Mouse (Mus musculus) cerebellum, postnatal 14 days (tissue): Measurements from ENCODE around the gene Fam166b.

ENCODE experiments used
- DNase-seq, 2 experiments: peaks; one replicate each; pipeline ENCODE4 v3.0.0; 2021; ENCODE audit warnings: mixed read lengths in 2 of 2

Fam166b gene

GRCm38 (mm10) chr4:43428946-43429345 lies at the start of gene Fam166b:
TSS of gene Fam166b (minus strand) at chr4:43429134.
- peak; percentile 20 to 38 for DNase-seq

- DNase-seq: no peak
Observed at GRCm38 (mm10) chr4:43478534-43478858, 49.6 kb upstream of the Fam166b start.

GRCm38 (mm10) chr4:43477857-43478533 lies 49.1 kb upstream of the Fam166b start:
- DNase-seq: peak; percentile 89 to 90

GRCm38 (mm10) chr4:43476604-43477003 lies 47.7 kb upstream of the Fam166b start:
- DNase-seq: no peak

GRCm38 (mm10) chr4:43473636-43474035 lies 44.7 kb upstream of the Fam166b start:
- DNase-seq: no peak

- no peak for DNase-seq
Observed at GRCm38 (mm10) chr4:43470301-43470700, 41.4 kb upstream of the Fam166b start.

GRCm38 (mm10) chr4:43466872-43467271 lies 37.9 kb upstream of the Fam166b start:
- DNase-seq: no peak

- DNase-seq: no peak
Observed at GRCm38 (mm10) chr4:43465935-43466334, 37.0 kb upstream of the Fam166b start.

- DNase-seq: no peak
Observed at GRCm38 (mm10) chr4:43463102-43463501, 34.2 kb upstream of the Fam166b start.

GRCm38 (mm10) chr4:43457124-43457523 lies 28.2 kb upstream of the Fam166b start:
- DNase-seq: no peak

- no peak for DNase-seq
Observed at GRCm38 (mm10) chr4:43456470-43456869, 27.5 kb upstream of the Fam166b start.

- peak in 1 of 2 experiments; percentile 31 for DNase-seq
Observed at GRCm38 (mm10) chr4:43454041-43454836, 25.3 kb upstream of the Fam166b start, which contains the start of gene Cd72. TSS of gene Cd72 (minus strand) at chr4:43454628.

- no peak for DNase-seq
Observed at GRCm38 (mm10) chr4:43453413-43453812, 24.5 kb upstream of the Fam166b start.

GRCm38 (mm10) chr4:43452315-43452714 lies 23.4 kb upstream of the Fam166b start:
- no peak for DNase-seq

GRCm38 (mm10) chr4:43448554-43448953 lies 19.6 kb upstream of the Fam166b start:
- DNase-seq: peak; percentile 72 to 75

- peak in 1 of 2 experiments; percentile 44 for DNase-seq
Observed at GRCm38 (mm10) chr4:43447251-43447650, 18.3 kb upstream of the Fam166b start.

- peak; percentile 51 to 52 for DNase-seq
Observed at GRCm38 (mm10) chr4:43443511-43443910, 14.6 kb upstream of the Fam166b start.

- peak; percentile 74 to 81 for DNase-seq
Observed at GRCm38 (mm10) chr4:43442456-43443361, 13.8 kb upstream of the Fam166b start.

GRCm38 (mm10) chr4:43442044-43442443 lies 13.1 kb upstream of the Fam166b start:
- peak; percentile 100 for DNase-seq

GRCm38 (mm10) chr4:43441639-43442038 lies 12.7 kb upstream of the Fam166b start, which contains the start of gene Tesk1:
TSS of gene Tesk1 (plus strand) at chr4:43441939.
- DNase-seq: no peak

- DNase-seq: no peak
Observed at GRCm38 (mm10) chr4:43432832-43433231, 3.9 kb upstream of the Fam166b start.

- DNase-seq: peak; percentile 89 to 95
Observed at GRCm38 (mm10) chr4:43431690-43432089, 2.8 kb upstream of the Fam166b start.
